Comparison of ENCODE assay signal across 1 mouse cellular context in the genomic region with DNA sequence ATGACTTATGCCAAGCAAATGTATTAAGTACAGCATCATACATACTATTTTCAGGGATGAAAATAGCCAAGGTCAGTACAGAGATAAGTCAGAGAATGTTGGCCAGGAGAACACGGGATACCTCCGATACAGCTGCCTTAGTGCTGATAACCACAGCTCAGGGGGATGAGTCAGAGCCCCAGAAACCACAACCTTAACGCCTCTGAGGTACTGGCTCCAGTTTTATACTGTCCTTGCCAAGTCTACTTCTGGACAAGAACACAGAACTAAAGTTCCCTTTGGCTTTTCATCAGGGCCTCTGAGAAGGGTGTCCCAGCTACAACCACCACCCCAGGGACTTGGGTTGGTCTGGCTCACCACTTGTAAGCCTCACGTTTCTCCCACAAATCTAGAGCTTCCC.
TF ChIP-seq lines count a peak whose summit lies in the region.

No protein-coding gene starts in this region.

TF ChIP-seq in MEL, 35 proteins besides CTCF, POLR2A, EP300 and RAD21 (continued from another document):
- TF ChIP-seq UBTF (IDR thresholded peaks at IDR 0.05; ENCODE audit: borderline replicate concordance, insufficient read depth, low read depth, low read length) (no peak), ZC3H11A (IDR thresholded peaks at IDR 0.05; ENCODE audit: low read depth, low read length) (no peak), ETS1 (IDR thresholded peaks at IDR 0.05; ENCODE audit: low read depth, low read length) (peak; percentile 99), ZMIZ1 (IDR thresholded peaks at IDR 0.05; ENCODE audit: low read depth, low read length) (no peak), CHD2 (IDR thresholded peaks at IDR 0.05; ENCODE audit: low read length) (peak; percentile 19; the same call in 1 of the 2 replicates), MEF2A (IDR thresholded peaks at IDR 0.05; ENCODE audit: extremely low read depth, insufficient replicate concordance, low read depth, low read length, poor library complexity, severe bottlenecking) (no peak), BHLHE40 (IDR thresholded peaks at IDR 0.05; ENCODE audit: borderline replicate concordance, low read depth, low read length) (peak; percentile 83), TCF12 (IDR thresholded peaks at IDR 0.05; ENCODE audit: low read depth, low read length) (peak; percentile 94), TAL1 (IDR thresholded peaks at IDR 0.05; ENCODE audit: low read length) (peak; percentile 99), MYB (IDR thresholded peaks at IDR 0.05; ENCODE audit: low read depth, low read length) (peak; percentile 89), MAFK (IDR thresholded peaks at IDR 0.05; ENCODE audit: borderline replicate concordance, low read depth, low read length) (peak; percentile 59; the same call in 1 of the 2 replicates), ELF1 (IDR thresholded peaks at IDR 0.05; ENCODE audit: low read depth, low read length) (no peak), MYC (IDR thresholded peaks at IDR 0.05; ENCODE audit: low read depth, low read length) (0 out of 2 replicates have a peak, but pooled peaks have one; percentile 27), POLR2AphosphoS2 (IDR thresholded peaks at IDR 0.05; ENCODE audit: low read length) (peak; percentile 31; the same call in 1 of the 2 replicates), JUND (IDR thresholded peaks at IDR 0.05; ENCODE audit: low read depth, low read length) (peak; percentile 96), GATA1 (IDR thresholded peaks at IDR 0.05; ENCODE audit: low read depth, low read length) (peak; percentile 98), MAX (IDR thresholded peaks at IDR 0.05; ENCODE audit: low read length) (no peak), MAZ (IDR thresholded peaks at IDR 0.05; ENCODE audit: low read depth, low read length) (no peak), SIN3A (IDR thresholded peaks at IDR 0.05; ENCODE audit: low read length) (peak; percentile 83), USF2 (IDR thresholded peaks at IDR 0.05; ENCODE audit: borderline replicate concordance in 1 of 2, insufficient read depth in 1 of 2, low read depth in 1 of 2, low read length in 2 of 2) (no peak)
